Mouse (Mus musculus) hematopoietic stem cell, adult 5-6 weeks (primary cell): ENCODE data around the gene Il18bp. TPM values are rescaled to one million over a fixed set of nuclear protein-coding genes. Genes with fewer than 3 reads are reported as not detected.

ENCODE experiments used
- ATAC-seq, 2 experiments: fragments of 125-278 bp in 1 of 2; replicated peaks in 1 of 2; 2 replicates each; pipeline ENCODE4 v1.8.0; 2016 to 2017; ENCODE audit warnings: inconsistent platforms in 2 of 2, mild to moderate bottlenecking in 2 of 2, moderate number of reproducible peaks in 2 of 2, low read depth in 1 of 2, moderate TSS enrichment in 1 of 2; ENCODE audit not compliant: low FRiP score in 2 of 2, poor library complexity in 2 of 2, severe bottlenecking in 2 of 2, insufficient read depth in 1 of 2, low TSS enrichment in 1 of 2
- total RNA-seq: library from RNA; stranded (forward); fragments of 172-1452, 232-1000 nt; gene quantifications from 2 replicates; pipeline ENCODE4 v1.2.3, GENCODE M21; 2017

Il18bp gene
- total RNA-seq, 1 experiment from 2014 or later = 3.9 TPM

GRCm38 (mm10) chr7:102016936-102017335 is 1.6 kb downstream of the Il18bp start:
- no peak for ATAC-seq

- ATAC-seq = no peak
Measured at GRCm38 (mm10) chr7:102014995-102015394, 3.5 kb downstream of the Il18bp start.

- ATAC-seq = no peak
Measured at GRCm38 (mm10) chr7:102013416-102013815, 5.1 kb downstream of the Il18bp start.

GRCm38 (mm10) chr7:102011855-102012254 is 6.6 kb downstream of the Il18bp start:
- ATAC-seq = no peak

- no peak for ATAC-seq
Measured at GRCm38 (mm10) chr7:102006520-102006919, 12.0 kb downstream of the Il18bp start.

GRCm38 (mm10) chr7:102000921-102001630 is 17.4 kb downstream of the Il18bp start:
- ATAC-seq = no peak

- ATAC-seq = no peak
Measured at GRCm38 (mm10) chr7:102000296-102000695, 18.2 kb downstream of the Il18bp start.

GRCm38 (mm10) chr7:101999461-102000151 is 18.9 kb downstream of the Il18bp start:
- no peak for ATAC-seq

GRCm38 (mm10) chr7:101998194-101998927 is 20.1 kb downstream of the Il18bp start:
- peak; percentile 67 to 70 for ATAC-seq

GRCm38 (mm10) chr7:101994241-101994640 is 24.2 kb downstream of the Il18bp start:
- ATAC-seq = no peak

GRCm38 (mm10) chr7:101985081-101985480 is 33.4 kb downstream of the Il18bp start:
- ATAC-seq = no peak

GRCm38 (mm10) chr7:101982735-101983134 is 35.8 kb downstream of the Il18bp start:
- no peak for ATAC-seq

GRCm38 (mm10) chr7:101974505-101974904 is 44.0 kb downstream of the Il18bp start:
- no peak for ATAC-seq

- ATAC-seq = no peak
Measured at GRCm38 (mm10) chr7:101973730-101974129, 44.8 kb downstream of the Il18bp start.

- ATAC-seq = no peak
Measured at GRCm38 (mm10) chr7:101971721-101972120, 46.8 kb downstream of the Il18bp start.

- peak; percentile 52 to 55 for ATAC-seq
Measured at GRCm38 (mm10) chr7:101970821-101971461, 47.5 kb downstream of the Il18bp start.

GRCm38 (mm10) chr7:101970429-101970775 is 48.1 kb downstream of the Il18bp start:
- ATAC-seq = peak; percentile 9 to 15; a peak in 2 of 4 replicates
